Mouse (Mus musculus): ENCODE measurements around the gene Efcab5. TPM values are rescaled to one million over a fixed set of nuclear protein-coding genes. Genes with fewer than 3 reads are reported as not detected.

The Efcab5 gene
- polyA plus RNA-seq, 1 experiment from 2014 or later, result 0.15 TPM

- TF ChIP-seq EP300 (optimal IDR thresholded peaks at IDR 0.05), result no peak
- peak; percentile 17 for TF ChIP-seq CTCF (IDR thresholded peaks at IDR 0.05; ENCODE audit: low read depth)
- DNase-seq (ENCODE audit: low spot score) (no peak), ATAC-seq (ENCODE audit: low FRiP score, low TSS enrichment) (no peak)
- H3K9ac ChIP-seq (ENCODE audit: low read length), result no peak overlapping the region
- H3K27ac ChIP-seq (replicated peaks), result no peak overlapping the region
- H3K4me1 ChIP-seq (replicated peaks; ENCODE audit: control insufficient read depth, insufficient read depth), result no peaks in the 10 kb centered on the region
- no peak overlapping the region for H3K4me2 ChIP-seq (replicated peaks; ENCODE audit: low read depth)
- 85% methylated on average over 2 of the region's 2 CpGs for WGBS
- H3K36me3 ChIP-seq (ENCODE audit: control insufficient read depth, insufficient read depth, low read length), result no peaks in the 10 kb centered on the region
- no peaks in the 10 kb centered on the region for H3K9me3 ChIP-seq (ENCODE audit: control insufficient read depth, low read length)
- H3K4me3 ChIP-seq (ENCODE audit: low read depth, low read length), result no peak overlapping the region
- no peaks in the 10 kb centered on the region for H3K27me3 ChIP-seq (ENCODE audit: control insufficient read depth, insufficient read depth, low read length)
Measured at GRCm38 (mm10) chr11:77148774-77149173, 40.0 kb downstream of the Efcab5 start.

GRCm38 (mm10) chr11:77147753-77148152 is 41.0 kb downstream of the Efcab5 start:
- DNase-seq (ENCODE audit: low spot score), result no peak
- WGBS, result 94% methylated on average over 3 of the region's 3 CpGs
- Histone ChIP-seq H3K4me2 (replicated peaks; ENCODE audit: low read depth) (no peak overlapping the region), H3K4me3 (ENCODE audit: low read depth, low read length) (no peak overlapping the region), H3K27ac (replicated peaks) (no peak overlapping the region), H3K9ac (ENCODE audit: low read length) (no peak overlapping the region), H3K27me3 (ENCODE audit: control insufficient read depth, insufficient read depth, low read length) (no peaks in the 10 kb centered on the region), H3K4me1 (replicated peaks; ENCODE audit: control insufficient read depth, insufficient read depth) (no peaks in the 10 kb centered on the region), H3K36me3 (ENCODE audit: control insufficient read depth, insufficient read depth, low read length) (no peaks in the 10 kb centered on the region), H3K9me3 (ENCODE audit: control insufficient read depth, low read length) (no peaks in the 10 kb centered on the region)
- no peak for ATAC-seq (ENCODE audit: low FRiP score, low TSS enrichment)
- TF ChIP-seq EP300 (optimal IDR thresholded peaks at IDR 0.05), result no peak
- no peak for TF ChIP-seq CTCF (IDR thresholded peaks at IDR 0.05; ENCODE audit: low read depth)

- TF ChIP-seq EP300 (optimal IDR thresholded peaks at IDR 0.05), result no peak
- no peak for TF ChIP-seq CTCF (IDR thresholded peaks at IDR 0.05; ENCODE audit: low read depth)
- no peaks in the 10 kb centered on the region for H3K9me3 ChIP-seq (ENCODE audit: control insufficient read depth, low read length)
- H3K4me3 ChIP-seq (ENCODE audit: low read depth, low read length), result no peak overlapping the region
- H3K36me3 ChIP-seq (ENCODE audit: control insufficient read depth, insufficient read depth, low read length), result no peaks in the 10 kb centered on the region
- no peaks in the 10 kb centered on the region for H3K27me3 ChIP-seq (ENCODE audit: control insufficient read depth, insufficient read depth, low read length)
- DNase-seq (ENCODE audit: low spot score) (no peak), ATAC-seq (ENCODE audit: low FRiP score, low TSS enrichment) (no peak)
- no peaks in the 10 kb centered on the region for H3K4me1 ChIP-seq (replicated peaks; ENCODE audit: control insufficient read depth, insufficient read depth)
- H3K4me2 ChIP-seq (replicated peaks; ENCODE audit: low read depth), result no peak overlapping the region
- H3K9ac ChIP-seq (ENCODE audit: low read length), result no peak overlapping the region
- no peak overlapping the region for H3K27ac ChIP-seq (replicated peaks)
- 35% methylated on average over 4 of the region's 4 CpGs for WGBS
Measured at GRCm38 (mm10) chr11:77145423-77145822, 43.3 kb downstream of the Efcab5 start.

DNA sequence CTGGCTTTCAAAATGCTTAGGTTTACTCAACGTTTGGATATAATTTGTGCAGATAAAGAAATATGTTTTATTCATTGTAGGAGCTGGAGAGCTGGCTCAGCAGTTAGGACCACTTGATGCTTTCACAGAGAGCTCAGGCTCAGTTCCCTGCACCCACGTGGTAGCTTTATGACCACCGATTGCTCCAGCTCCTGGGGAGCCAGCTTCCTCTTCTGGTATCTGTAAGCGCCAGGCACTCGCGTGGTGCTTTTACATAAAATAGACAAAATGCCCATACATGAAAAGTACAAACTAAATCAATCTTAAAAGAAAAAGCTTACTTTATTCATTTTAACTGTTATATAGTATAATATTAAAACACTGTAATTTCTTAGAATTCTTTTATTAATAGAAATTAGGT is 46.8 kb downstream of the Efcab5 start:
- TF ChIP-seq CTCF (IDR thresholded peaks at IDR 0.05; ENCODE audit: low read depth) (no peak), EP300 (optimal IDR thresholded peaks at IDR 0.05) (no peak)
- Histone ChIP-seq H3K9ac (ENCODE audit: low read length) (no peak overlapping the region), H3K36me3 (ENCODE audit: control insufficient read depth, insufficient read depth, low read length) (no peaks in the 10 kb centered on the region), H3K9me3 (ENCODE audit: control insufficient read depth, low read length) (no peaks in the 10 kb centered on the region), H3K4me1 (replicated peaks; ENCODE audit: control insufficient read depth, insufficient read depth) (no peaks in the 10 kb centered on the region), H3K27me3 (ENCODE audit: control insufficient read depth, insufficient read depth, low read length) (no peaks in the 10 kb centered on the region), H3K4me2 (replicated peaks; ENCODE audit: low read depth) (no peak overlapping the region), H3K4me3 (ENCODE audit: low read depth, low read length) (no peak overlapping the region), H3K27ac (replicated peaks) (no peak overlapping the region)
- DNase-seq (ENCODE audit: low spot score) (no peak), ATAC-seq (ENCODE audit: low FRiP score, low TSS enrichment) (no peak)
- WGBS, result 78% methylated on average over 6 of the region's 6 CpGs

GRCm38 (mm10) chr11:77139976-77140375 is 48.8 kb downstream of the Efcab5 start:
- Histone ChIP-seq H3K36me3 (ENCODE audit: control insufficient read depth, insufficient read depth, low read length) (no peaks in the 10 kb centered on the region), H3K27ac (replicated peaks) (no peak overlapping the region), H3K4me2 (replicated peaks; ENCODE audit: low read depth) (no peak overlapping the region), H3K27me3 (ENCODE audit: control insufficient read depth, insufficient read depth, low read length) (no peaks in the 10 kb centered on the region), H3K4me1 (replicated peaks; ENCODE audit: control insufficient read depth, insufficient read depth) (no peaks in the 10 kb centered on the region), H3K9me3 (ENCODE audit: control insufficient read depth, low read length) (no peaks in the 10 kb centered on the region), H3K4me3 (ENCODE audit: low read depth, low read length) (no peak overlapping the region), H3K9ac (ENCODE audit: low read length) (no peak overlapping the region)
- WGBS, result 85% methylated on average over 6 of the region's 6 CpGs
- no peak for ATAC-seq (ENCODE audit: low FRiP score, low TSS enrichment)
- no peak for DNase-seq (ENCODE audit: low spot score)
- no peak for TF ChIP-seq EP300 (optimal IDR thresholded peaks at IDR 0.05)
- TF ChIP-seq CTCF (IDR thresholded peaks at IDR 0.05; ENCODE audit: low read depth), result no peak

GRCm38 (mm10) chr11:77133450-77133849 is 55.3 kb downstream of the Efcab5 start:
- Histone ChIP-seq H3K4me3 (ENCODE audit: low read depth, low read length) (no peak overlapping the region), H3K9ac (ENCODE audit: low read length) (no peak overlapping the region), H3K36me3 (ENCODE audit: control insufficient read depth, insufficient read depth, low read length) (no peaks in the 10 kb centered on the region), H3K9me3 (ENCODE audit: control insufficient read depth, low read length) (no peaks in the 10 kb centered on the region), H3K27ac (replicated peaks) (no peak overlapping the region), H3K4me2 (replicated peaks; ENCODE audit: low read depth) (no peak overlapping the region), H3K4me1 (replicated peaks; ENCODE audit: control insufficient read depth, insufficient read depth) (no peaks in the 10 kb centered on the region), H3K27me3 (ENCODE audit: control insufficient read depth, insufficient read depth, low read length) (no peaks in the 10 kb centered on the region)
- WGBS, result 95% methylated on average over 4 of the region's 4 CpGs
- ATAC-seq (ENCODE audit: low FRiP score, low TSS enrichment) (no peak), DNase-seq (ENCODE audit: low spot score) (no peak)
- TF ChIP-seq CTCF (IDR thresholded peaks at IDR 0.05; ENCODE audit: low read depth) (peak; percentile 18; the same call in 1 of the 2 replicates), EP300 (optimal IDR thresholded peaks at IDR 0.05) (no peak)

Data from stomach, postnatal 0 days (tissue).